Mouse (Mus musculus): ENCODE measurements around the gene Sinhcaf. TPM values are rescaled to one million over a fixed set of nuclear protein-coding genes. Genes with fewer than 3 reads are reported as not detected.

Gene Sinhcaf
- polyA plus RNA-seq, 1 experiment from 2014 or later = 99.0 TPM

DNA sequence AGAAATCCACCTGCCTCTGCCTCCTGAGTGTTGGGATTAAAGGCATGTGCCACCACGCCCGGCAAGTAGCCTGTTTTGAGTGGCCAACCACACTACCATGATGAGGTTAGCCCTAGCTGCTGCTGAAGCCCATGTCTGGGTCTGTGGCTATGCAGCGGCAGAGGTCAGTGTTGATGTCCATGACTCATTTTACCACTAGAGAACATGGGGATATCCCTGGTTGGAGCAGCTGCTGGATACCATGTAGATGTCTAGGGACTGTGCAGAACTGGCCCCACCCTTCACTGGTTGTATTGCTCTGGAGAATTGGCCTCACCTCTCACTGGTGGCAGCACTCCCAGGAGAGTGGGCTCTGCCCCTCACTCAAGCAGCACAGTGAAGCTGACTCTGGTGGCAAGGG, 28.8 kb upstream of the Sinhcaf start:
- no peak for ATAC-seq (ENCODE audit: low read depth)
- H3K9ac ChIP-seq (ENCODE audit: low read length) = no peak overlapping the region
- no peak overlapping the region for H3K27ac ChIP-seq (ENCODE audit: low read length)
- H3K4me2 ChIP-seq (ENCODE audit: low read depth, low read length) = no peak overlapping the region
- H3K4me1 ChIP-seq (replicated peaks; ENCODE audit: control insufficient read depth, insufficient read depth, low read length) = peaks cover 5% of the 10 kb centered on the region; the same call in 1 of the 2 replicates
- no peaks in the 10 kb centered on the region for H3K9me3 ChIP-seq (ENCODE audit: control insufficient read depth, low read length)
- H3K27me3 ChIP-seq (ENCODE audit: control insufficient read depth, insufficient read depth, low read depth, low read length) = no peaks in the 10 kb centered on the region
- no peak overlapping the region for H3K4me3 ChIP-seq (ENCODE audit: low read length)
- WGBS = 85% methylated on average over 3 of the region's 3 CpGs
- H3K36me3 ChIP-seq (ENCODE audit: control insufficient read depth, insufficient read depth, low read length) = no peaks in the 10 kb centered on the region

DNA sequence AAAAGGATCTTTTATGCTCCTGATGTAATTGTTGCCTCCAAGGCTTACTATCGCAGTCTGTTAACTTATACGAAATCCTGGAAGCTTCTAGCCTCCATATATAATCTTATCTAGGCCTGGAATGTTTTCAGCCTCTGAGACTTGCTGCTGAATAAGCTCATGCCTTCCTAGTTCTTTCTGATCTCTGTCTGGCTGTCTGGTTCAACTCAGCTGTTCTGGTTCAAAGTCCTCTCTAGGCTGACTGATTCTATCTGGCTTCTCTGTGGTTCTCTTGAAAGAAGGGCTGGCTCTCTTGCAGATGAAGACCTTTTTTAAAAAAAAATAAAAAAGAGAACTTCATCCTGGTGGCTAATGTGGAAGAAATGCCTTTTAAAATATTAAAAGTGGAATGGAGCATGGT, 26.6 kb upstream of the Sinhcaf start:
- Histone ChIP-seq H3K27me3 (ENCODE audit: control insufficient read depth, insufficient read depth, low read depth, low read length) (no peaks in the 10 kb centered on the region), H3K9me3 (ENCODE audit: control insufficient read depth, low read length) (no peaks in the 10 kb centered on the region), H3K9ac (ENCODE audit: low read length) (no peak overlapping the region), H3K4me1 (replicated peaks; ENCODE audit: control insufficient read depth, insufficient read depth, low read length) (peaks cover 5% of the 10 kb centered on the region; the same call in 1 of the 2 replicates), H3K4me2 (ENCODE audit: low read depth, low read length) (no peak overlapping the region), H3K36me3 (ENCODE audit: control insufficient read depth, insufficient read depth, low read length) (no peaks in the 10 kb centered on the region), H3K4me3 (ENCODE audit: low read length) (no peak overlapping the region), H3K27ac (ENCODE audit: low read length) (no peak overlapping the region)
- no peak for ATAC-seq (ENCODE audit: low read depth)
- 75% methylated on average over 2 of the region's 2 CpGs for WGBS

DNA sequence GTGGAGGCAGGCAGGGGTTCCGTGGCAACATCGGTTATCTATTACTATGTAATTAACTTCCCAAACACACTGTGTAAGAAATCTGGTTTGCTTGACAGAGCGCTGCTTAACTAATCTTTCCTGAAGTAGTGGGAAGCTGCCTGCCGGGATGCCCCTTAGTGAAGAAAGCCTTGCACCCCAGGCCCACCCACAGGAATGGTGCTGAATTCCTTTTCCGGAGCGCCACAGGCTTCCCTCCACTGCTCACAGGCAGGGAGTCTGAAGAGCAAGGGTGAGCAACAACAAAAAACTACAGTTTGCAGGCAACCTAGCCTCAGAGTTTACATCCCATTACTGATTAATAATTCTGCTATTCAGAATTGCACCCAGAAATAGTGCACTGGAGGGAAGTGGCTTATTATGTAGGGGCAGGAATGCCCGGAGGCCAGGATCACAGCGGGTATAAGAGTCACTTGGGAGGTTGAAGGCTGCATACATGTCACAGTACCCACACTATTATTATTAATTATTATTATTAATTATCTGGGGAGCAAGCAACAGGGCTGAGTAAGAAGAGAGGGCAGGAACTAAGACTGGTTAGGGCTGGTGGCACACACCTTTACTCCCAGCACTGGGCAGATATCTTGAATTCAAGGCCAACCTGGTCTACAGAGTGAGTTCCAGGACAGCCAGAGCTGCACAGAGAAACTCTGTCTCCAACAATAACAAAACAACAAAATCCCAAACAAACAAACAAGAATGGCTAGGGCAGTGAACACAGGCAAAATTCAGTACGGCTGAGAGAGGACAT, 26.0 kb upstream of the Sinhcaf start:
- no peaks in the 10 kb centered on the region for H3K9me3 ChIP-seq (ENCODE audit: control insufficient read depth, low read length)
- no peak overlapping the region for H3K9ac ChIP-seq (ENCODE audit: low read length)
- no peak overlapping the region for H3K4me3 ChIP-seq (ENCODE audit: low read length)
- no peaks in the 10 kb centered on the region for H3K27me3 ChIP-seq (ENCODE audit: control insufficient read depth, insufficient read depth, low read depth, low read length)
- no peak overlapping the region for H3K27ac ChIP-seq (ENCODE audit: low read length)
- no peak for ATAC-seq (ENCODE audit: low read depth)
- no peak overlapping the region for H3K4me2 ChIP-seq (ENCODE audit: low read depth, low read length)
- no peaks in the 10 kb centered on the region for H3K36me3 ChIP-seq (ENCODE audit: control insufficient read depth, insufficient read depth, low read length)
- 29% methylated on average over 9 of the region's 9 CpGs for WGBS
- H3K4me1 ChIP-seq (replicated peaks; ENCODE audit: control insufficient read depth, insufficient read depth, low read length) = peaks cover 5% of the 10 kb centered on the region; the same call in 1 of the 2 replicates

DNA sequence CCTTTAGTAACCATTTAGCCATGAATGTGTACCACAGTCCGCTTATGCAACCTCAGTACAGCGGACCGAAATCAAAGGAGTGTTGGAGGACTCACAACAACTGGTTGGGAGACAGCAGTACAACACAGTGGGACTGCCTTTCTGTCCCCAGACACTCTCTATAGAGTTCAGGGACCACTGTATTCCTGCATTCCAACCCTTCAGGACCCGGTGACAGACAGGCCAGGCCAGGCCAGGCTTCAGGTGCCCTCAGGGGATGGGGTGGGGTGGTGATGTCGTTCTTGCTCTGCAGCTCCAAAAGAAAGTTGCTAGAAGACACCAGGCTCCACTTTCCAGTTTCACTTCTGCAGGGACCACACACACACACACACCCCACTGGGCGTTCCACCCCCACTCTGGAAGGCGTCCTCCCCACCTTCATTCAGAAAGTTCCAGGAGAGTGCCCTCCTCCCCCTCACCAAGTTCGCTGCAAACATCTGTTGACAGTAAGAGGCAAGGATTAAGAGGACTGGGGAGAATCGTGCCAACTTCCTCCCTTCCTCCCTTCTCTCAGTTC, 25.2 kb upstream of the Sinhcaf start:
- Histone ChIP-seq H3K27me3 (ENCODE audit: control insufficient read depth, insufficient read depth, low read depth, low read length) (no peaks in the 10 kb centered on the region), H3K27ac (ENCODE audit: low read length) (no peak overlapping the region), H3K4me1 (replicated peaks; ENCODE audit: control insufficient read depth, insufficient read depth, low read length) (peaks cover 5% of the 10 kb centered on the region; the same call in 1 of the 2 replicates), H3K9me3 (ENCODE audit: control insufficient read depth, low read length) (no peaks in the 10 kb centered on the region), H3K9ac (ENCODE audit: low read length) (no peak overlapping the region), H3K4me3 (ENCODE audit: low read length) (no peak overlapping the region), H3K36me3 (ENCODE audit: control insufficient read depth, insufficient read depth, low read length) (no peaks in the 10 kb centered on the region), H3K4me2 (ENCODE audit: low read depth, low read length) (no peak overlapping the region)
- ATAC-seq (ENCODE audit: low read depth) = peak; percentile 28; the same call in 1 of the 2 replicates
- 37% methylated on average over 9 of the region's 9 CpGs for WGBS

DNA sequence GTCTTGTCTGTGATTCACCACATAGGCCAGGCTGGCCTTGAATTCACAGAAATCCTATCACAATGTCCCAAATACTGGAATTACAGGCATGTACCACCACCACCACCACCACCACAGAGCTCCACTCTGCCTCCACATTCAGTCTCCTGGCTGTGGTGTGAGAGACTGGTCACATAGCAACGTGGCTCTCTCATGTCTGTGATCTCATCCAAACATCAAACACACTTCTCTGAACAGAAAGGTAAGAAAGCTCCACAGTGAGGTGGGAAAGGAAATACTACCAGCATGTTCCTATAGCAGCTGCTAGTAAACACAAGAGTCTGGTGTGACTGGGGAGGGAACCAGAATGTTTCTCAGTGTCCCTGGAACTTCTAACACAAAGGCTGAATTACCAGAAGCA, 15.0 kb upstream of the Sinhcaf start:
- Histone ChIP-seq H3K9me3 (ENCODE audit: control insufficient read depth, low read length) (no peaks in the 10 kb centered on the region), H3K4me3 (ENCODE audit: low read length) (no peak overlapping the region), H3K4me2 (ENCODE audit: low read depth, low read length) (no peak overlapping the region), H3K4me1 (replicated peaks; ENCODE audit: control insufficient read depth, insufficient read depth, low read length) (no peaks in the 10 kb centered on the region), H3K9ac (ENCODE audit: low read length) (no peak overlapping the region), H3K36me3 (ENCODE audit: control insufficient read depth, insufficient read depth, low read length) (no peaks in the 10 kb centered on the region), H3K27me3 (ENCODE audit: control insufficient read depth, insufficient read depth, low read depth, low read length) (no peaks in the 10 kb centered on the region), H3K27ac (ENCODE audit: low read length) (peak overlapping the region; percentile 4; the same call in 1 of the 2 replicates)
- peak; percentile 61; the same call in 1 of the 2 replicates for ATAC-seq (ENCODE audit: low read depth)
- WGBS = 20% methylated on average over 1 of the region's 1 CpGs

DNA sequence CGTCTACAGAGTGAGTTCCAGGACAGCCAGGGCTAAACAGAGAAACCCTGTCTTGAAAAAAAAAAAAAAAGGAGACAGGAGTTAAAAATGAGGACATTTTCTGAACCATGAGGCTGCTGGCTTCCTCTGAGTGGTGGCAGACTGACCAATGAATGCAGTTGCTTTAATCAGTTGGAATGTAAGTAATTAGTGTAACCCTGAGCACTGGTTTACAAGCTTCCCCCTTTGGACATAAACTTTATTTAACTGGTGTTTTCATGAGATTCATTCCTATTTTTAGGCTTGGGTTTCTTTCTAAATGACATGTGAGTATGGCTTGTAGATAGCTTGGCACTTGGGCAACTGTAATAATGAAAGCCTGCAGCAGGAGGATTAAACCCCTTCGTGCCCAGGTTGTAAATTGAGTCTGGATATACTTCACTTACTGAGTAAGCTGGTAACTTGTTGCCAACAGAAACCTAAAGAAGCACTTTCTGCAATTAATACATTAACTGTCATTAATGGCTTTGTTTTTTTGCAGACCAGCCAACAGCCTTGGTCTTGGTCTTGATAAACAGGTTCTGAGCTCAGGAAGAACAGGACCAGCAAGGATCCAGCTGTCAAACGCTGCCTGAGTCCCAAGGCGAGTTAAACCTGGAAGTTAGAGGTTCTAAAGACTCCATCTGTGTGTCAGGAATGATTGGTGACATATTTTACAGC, 13.4 kb upstream of the Sinhcaf start:
- no peak for ATAC-seq (ENCODE audit: low read depth)
- Histone ChIP-seq H3K4me3 (ENCODE audit: low read length) (no peak overlapping the region), H3K27ac (ENCODE audit: low read length) (no peak overlapping the region), H3K9me3 (ENCODE audit: control insufficient read depth, low read length) (no peaks in the 10 kb centered on the region), H3K4me2 (ENCODE audit: low read depth, low read length) (no peak overlapping the region), H3K4me1 (replicated peaks; ENCODE audit: control insufficient read depth, insufficient read depth, low read length) (no peaks in the 10 kb centered on the region), H3K27me3 (ENCODE audit: control insufficient read depth, insufficient read depth, low read depth, low read length) (no peaks in the 10 kb centered on the region), H3K36me3 (ENCODE audit: control insufficient read depth, insufficient read depth, low read length) (no peaks in the 10 kb centered on the region), H3K9ac (ENCODE audit: low read length) (no peak overlapping the region)
- WGBS = 35% methylated on average over 4 of the region's 4 CpGs

DNA sequence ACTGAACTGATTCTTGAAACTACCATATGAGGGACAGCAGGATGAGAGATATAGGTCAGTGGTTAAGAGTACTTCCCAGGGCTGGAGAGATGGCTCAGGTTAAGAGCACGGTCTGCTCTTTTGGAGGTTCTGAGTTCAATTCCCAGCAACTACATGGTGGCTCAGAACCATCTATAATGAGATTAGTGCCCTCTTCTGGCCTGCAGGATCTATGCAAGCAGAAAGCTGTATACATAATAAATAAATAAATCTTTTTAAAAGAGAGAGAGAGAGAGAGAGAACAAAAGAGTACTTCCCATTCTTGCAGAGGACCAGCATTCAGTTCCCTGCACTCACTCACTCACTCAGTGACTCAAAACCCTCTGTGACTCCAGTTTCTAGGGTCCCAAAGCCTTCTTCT, 12.4 kb upstream of the Sinhcaf start:
- H3K36me3 ChIP-seq (ENCODE audit: control insufficient read depth, insufficient read depth, low read length) = no peaks in the 10 kb centered on the region
- 100% methylated on average over 1 of the region's 1 CpGs for whole genome bisulfite sequencing
- H3K9me3 ChIP-seq (ENCODE audit: control insufficient read depth, low read length) = no peaks in the 10 kb centered on the region
- H3K4me3 ChIP-seq (ENCODE audit: low read length) = no peak overlapping the region
- H3K9ac ChIP-seq (ENCODE audit: low read length) = no peak overlapping the region
- H3K4me2 ChIP-seq (ENCODE audit: low read depth, low read length) = no peak overlapping the region
- H3K27ac ChIP-seq (ENCODE audit: low read length) = no peak overlapping the region
- no peaks in the 10 kb centered on the region for H3K27me3 ChIP-seq (ENCODE audit: control insufficient read depth, insufficient read depth, low read depth, low read length)
- no peaks in the 10 kb centered on the region for H3K4me1 ChIP-seq (replicated peaks; ENCODE audit: control insufficient read depth, insufficient read depth, low read length)
- no peak for ATAC-seq (ENCODE audit: low read depth)

DNA sequence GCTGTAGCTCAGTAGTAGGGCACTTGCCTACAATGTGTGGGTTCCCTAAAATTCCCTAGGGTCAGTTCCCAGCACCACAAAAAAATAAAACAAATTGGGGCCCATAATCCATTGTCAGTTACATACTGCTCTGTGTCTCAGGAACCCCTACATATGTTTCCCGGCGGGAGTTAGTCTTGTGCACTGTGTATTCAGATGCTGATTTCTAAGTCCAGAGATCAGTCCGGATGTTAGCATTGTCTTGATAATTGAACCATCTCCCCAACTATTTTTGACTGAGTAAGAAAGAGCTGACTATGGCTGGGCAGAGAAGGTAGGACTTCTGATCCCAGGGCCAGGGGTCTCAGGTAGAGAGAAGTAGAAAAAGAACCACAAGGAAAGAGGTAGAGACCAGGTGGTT, 10.8 kb upstream of the Sinhcaf start:
- no peaks in the 10 kb centered on the region for H3K4me1 ChIP-seq (replicated peaks; ENCODE audit: control insufficient read depth, insufficient read depth, low read length)
- no peaks in the 10 kb centered on the region for H3K36me3 ChIP-seq (ENCODE audit: control insufficient read depth, insufficient read depth, low read length)
- ATAC-seq (ENCODE audit: low read depth) = no peak
- no peaks in the 10 kb centered on the region for H3K9me3 ChIP-seq (ENCODE audit: control insufficient read depth, low read length)
- H3K9ac ChIP-seq (ENCODE audit: low read length) = no peak overlapping the region
- H3K27me3 ChIP-seq (ENCODE audit: control insufficient read depth, insufficient read depth, low read depth, low read length) = no peaks in the 10 kb centered on the region
- H3K27ac ChIP-seq (ENCODE audit: low read length) = no peak overlapping the region
- WGBS = 79% methylated on average over 3 of the region's 3 CpGs
- no peak overlapping the region for H3K4me2 ChIP-seq (ENCODE audit: low read depth, low read length)
- H3K4me3 ChIP-seq (ENCODE audit: low read length) = no peak overlapping the region

DNA sequence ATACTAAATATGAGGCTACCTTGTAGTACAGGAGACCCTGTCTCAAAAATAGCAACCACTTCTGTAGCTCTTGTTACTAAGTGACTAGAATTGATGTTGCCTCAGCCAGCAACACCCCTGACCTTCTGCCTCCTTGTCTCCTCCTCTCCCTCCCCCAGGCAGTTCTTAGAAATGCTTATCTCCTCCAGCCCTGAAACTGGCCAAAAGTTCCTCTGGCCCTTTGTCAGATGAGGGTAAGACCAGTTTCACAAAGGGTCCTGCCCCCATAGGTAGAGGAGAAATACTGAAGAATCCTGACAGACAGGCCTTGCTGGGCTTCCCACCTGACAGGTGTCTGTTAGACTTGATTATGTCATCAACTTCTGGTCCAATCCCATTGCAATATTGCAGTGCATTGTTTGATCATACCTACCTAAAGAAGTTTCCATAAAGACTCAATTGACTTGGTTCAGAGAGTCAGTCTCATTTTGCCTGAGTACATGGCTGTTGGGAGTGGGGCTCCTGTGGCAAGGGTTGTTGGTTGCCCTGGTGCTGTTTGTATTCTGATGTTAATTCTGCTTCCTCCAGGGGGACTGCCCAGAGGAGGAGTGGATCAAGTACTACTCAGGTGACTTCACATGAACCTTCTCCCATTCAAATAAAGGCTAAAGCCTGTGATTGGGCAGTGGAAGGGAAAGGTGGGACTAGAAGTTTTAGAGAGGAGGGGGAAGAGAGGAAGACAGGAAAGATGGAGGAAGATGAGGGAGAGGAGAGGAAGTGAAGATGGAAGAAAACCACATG, 9.6 kb upstream of the Sinhcaf start:
- no peak for ATAC-seq (ENCODE audit: low read depth)
- no peak overlapping the region for H3K4me2 ChIP-seq (ENCODE audit: low read depth, low read length)
- H3K4me3 ChIP-seq (ENCODE audit: low read length) = no peak overlapping the region
- no peaks in the 10 kb centered on the region for H3K4me1 ChIP-seq (replicated peaks; ENCODE audit: control insufficient read depth, insufficient read depth, low read length)
- no peak overlapping the region for H3K27ac ChIP-seq (ENCODE audit: low read length)
- H3K9ac ChIP-seq (ENCODE audit: low read length) = no peak overlapping the region
- no peaks in the 10 kb centered on the region for H3K36me3 ChIP-seq (ENCODE audit: control insufficient read depth, insufficient read depth, low read length)
- H3K9me3 ChIP-seq (ENCODE audit: control insufficient read depth, low read length) = no peaks in the 10 kb centered on the region
- H3K27me3 ChIP-seq (ENCODE audit: control insufficient read depth, insufficient read depth, low read depth, low read length) = no peaks in the 10 kb centered on the region

Data from lung, embryonic 16.5 days (tissue).